Comparison of ENCODE assay signal across 14 mouse cellular contexts in the genomic region with DNA sequence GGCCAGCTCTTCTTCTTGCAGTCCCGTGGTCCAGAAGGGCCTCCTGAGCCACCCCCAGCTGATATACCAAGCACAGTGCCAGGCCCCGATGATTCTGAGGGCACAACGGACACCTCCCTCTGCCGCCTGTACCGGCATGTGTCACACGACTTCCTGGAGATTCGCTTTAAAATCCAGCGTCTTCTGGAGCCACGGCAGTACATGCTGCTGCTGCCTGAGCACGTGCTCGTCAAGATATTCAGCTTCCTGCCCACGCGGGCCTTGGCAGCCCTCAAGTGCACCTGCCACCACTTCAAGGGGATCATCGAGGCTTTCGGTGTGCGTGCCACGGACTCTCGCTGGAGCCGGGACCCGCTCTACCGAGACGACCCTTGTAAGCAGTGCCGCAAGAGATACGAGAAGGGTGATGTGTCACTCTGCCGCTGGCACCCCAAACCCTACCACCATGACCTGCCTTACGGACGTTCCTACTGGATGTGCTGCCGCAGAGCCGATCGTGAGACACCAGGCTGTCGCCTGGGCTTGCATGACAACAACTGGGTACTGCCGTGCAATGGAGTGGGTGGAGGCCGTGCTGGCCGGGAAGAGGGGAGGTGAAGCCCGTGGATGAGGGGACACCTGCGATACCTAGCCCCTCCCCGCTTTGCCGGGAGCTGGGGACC. TPM values are rescaled to one million over a fixed set of nuclear protein-coding genes. Genes with fewer than 3 reads are reported as not detected.
DNase-seq lines count a peak whose midpoint lies in the region; ATAC-seq and TF ChIP-seq lines count a peak whose summit lies in the region.
"Had no signal": no experiment of that assay in that cellular context is flagged by ENCODE, and none has a peak within 500 bp of the region (broad histone marks: within the 10 kb centered on the region; RNA-seq: fewer than 3 reads in every experiment).

No protein-coding gene starts in this region.

- no peak for TF ChIP-seq CTCF in E14TG2a.4 (conservative IDR thresholded peaks at IDR 0.05; ENCODE audit: low read length)

- DNase-seq in left cerebral cortex, postnatal 14 days (ENCODE audit: low spot score in 2 of 2) = peak; percentile 44 to 79
- no peak for DNase-seq in left cerebral cortex, postnatal 4 days
- no peak for DNase-seq in embryonic facial prominence, embryonic 11.5 days (ENCODE audit: low spot score)
- DNase-seq: liver, embryonic 13.5 days had no signal

- 0 out of 2 replicates have a peak, but pooled peaks have one; percentile 24 for ATAC-seq in forebrain, embryonic 15.5 days (replicated peaks)
- ATAC-seq in forebrain, embryonic 12.5 days (ENCODE audit: low FRiP score) = no peak
- 0 out of 2 replicates have a peak, but pooled peaks have one; percentile 10 for ATAC-seq in embryonic facial prominence, embryonic 11.5 days (replicated peaks; ENCODE audit: insufficient number of reproducible peaks, low FRiP score, low TSS enrichment, low read depth)
- no peak for ATAC-seq in megakaryocyte progenitor cell, adult 5-6 weeks (replicated peaks; ENCODE audit: poor library complexity)
- ATAC-seq in activated CD4-positive, CD25-positive, alpha-beta regulatory T cell, adult 4 months = no peak

- peaks cover 4% of the 10 kb centered on the region for H3K4me1 ChIP-seq in forebrain, embryonic 15.5 days
- peaks cover 3% of the 10 kb centered on the region for H3K4me1 ChIP-seq in forebrain, embryonic 12.5 days
- H3K4me1 ChIP-seq in E14TG2a.4 (replicated peaks; ENCODE audit: low read depth, low read length) = peaks cover 65% of the 10 kb centered on the region
- H3K4me1 ChIP-seq in embryonic facial prominence, embryonic 11.5 days (ENCODE audit: control insufficient read depth, insufficient read depth, low read length) = no peaks in the 10 kb centered on the region

- H3K27ac ChIP-seq in forebrain, embryonic 15.5 days (replicated peaks) = no peak overlapping the region
- H3K27ac ChIP-seq in forebrain, embryonic 12.5 days = no peak overlapping the region
- no peak overlapping the region for H3K27ac ChIP-seq in embryonic facial prominence, embryonic 11.5 days (replicated peaks; ENCODE audit: low read depth, low read length)
- H3K27ac ChIP-seq: kidney, postnatal 0 days; liver, embryonic 13.5 days; macrophage had no signal

- no peak overlapping the region for H3K4me2 ChIP-seq in forebrain, embryonic 15.5 days (replicated peaks)
- H3K4me2 ChIP-seq in forebrain, embryonic 12.5 days = no peak overlapping the region
- no peak overlapping the region for H3K4me2 ChIP-seq in embryonic facial prominence, embryonic 11.5 days (ENCODE audit: low read depth, low read length)
- H3K4me2 ChIP-seq: liver, embryonic 13.5 days had no signal

- intact Hi-C loops in left cerebral cortex, postnatal 14 days (cut with DNase I) = no loop called here
- intact Hi-C loops in left cerebral cortex, postnatal 4 days (cut with DNase I) = no loop called here

- peaks cover 56% of the 10 kb centered on the region for H3K36me3 ChIP-seq in forebrain, embryonic 15.5 days
- H3K36me3 ChIP-seq in forebrain, embryonic 12.5 days (replicated peaks) = peaks cover 58% of the 10 kb centered on the region
- H3K36me3 ChIP-seq in E14TG2a.4 (ENCODE audit: insufficient read depth, low read length) = peaks cover 59% of the 10 kb centered on the region
- H3K36me3 ChIP-seq in embryonic facial prominence, embryonic 11.5 days (replicated peaks; ENCODE audit: control insufficient read depth, insufficient read depth, low read depth, low read length) = peaks cover 7% of the 10 kb centered on the region

- H3K27me3 ChIP-seq in forebrain, embryonic 15.5 days = no peaks in the 10 kb centered on the region
- H3K27me3 ChIP-seq in forebrain, embryonic 12.5 days = no peaks in the 10 kb centered on the region
- no peaks in the 10 kb centered on the region for H3K27me3 ChIP-seq in E14TG2a.4 (ENCODE audit: insufficient read depth, low read length)
- H3K27me3 ChIP-seq in embryonic facial prominence, embryonic 11.5 days (ENCODE audit: control insufficient read depth, insufficient read depth, low read length) = no peaks in the 10 kb centered on the region
- H3K27me3 ChIP-seq: liver, embryonic 13.5 days had no signal

- WGBS in forebrain, embryonic 15.5 days = 92% methylated on average over 38 of the region's 38 CpGs
- 94% methylated on average over 38 of the region's 38 CpGs for WGBS in forebrain, embryonic 12.5 days
- 92% methylated on average over 38 of the region's 38 CpGs for WGBS in embryonic facial prominence, embryonic 11.5 days

- H3K4me3 ChIP-seq in forebrain, embryonic 15.5 days = no peak overlapping the region
- H3K4me3 ChIP-seq in forebrain, embryonic 12.5 days (replicated peaks) = no peak overlapping the region
- H3K4me3 ChIP-seq in E14TG2a.4 (replicated peaks; ENCODE audit: low read length) = peak overlapping the region; percentile 62
- no peak overlapping the region for H3K4me3 ChIP-seq in embryonic facial prominence, embryonic 11.5 days (ENCODE audit: low read depth, low read length)
- H3K4me3 ChIP-seq: liver, embryonic 13.5 days had no signal

- H3K9ac ChIP-seq in forebrain, embryonic 15.5 days (replicated peaks) = no peak overlapping the region
- no peak overlapping the region for H3K9ac ChIP-seq in forebrain, embryonic 12.5 days
- H3K9ac ChIP-seq in embryonic facial prominence, embryonic 11.5 days (replicated peaks; ENCODE audit: low read length) = no peak overlapping the region
- H3K9ac ChIP-seq: liver, embryonic 13.5 days had no signal

- H3K9me3 ChIP-seq in forebrain, embryonic 15.5 days = no peaks in the 10 kb centered on the region
- H3K9me3 ChIP-seq in forebrain, embryonic 12.5 days = no peaks in the 10 kb centered on the region
- no peaks in the 10 kb centered on the region for H3K9me3 ChIP-seq in E14TG2a.4 (ENCODE audit: low read length)
- no peaks in the 10 kb centered on the region for H3K9me3 ChIP-seq in embryonic facial prominence, embryonic 11.5 days (replicated peaks; ENCODE audit: control insufficient read depth, low read length)
- H3K9me3 ChIP-seq: liver, embryonic 13.5 days had no signal

RNA-seq across cellular contexts. Expression of a gene that starts 12.3 kb away (rescaled TPM):
- polyA plus RNA-seq in forebrain, embryonic 15.5 days (2015; fragmentation: Nextera tagmentation; extraction: Ambion mirVana) = 18.7 and 19.4 TPM in 2 replicates
- 14.4 and 14.7 TPM in 2 replicates for polyA plus RNA-seq in forebrain, embryonic 12.5 days (2016; fragmentation: Nextera tagmentation; extraction: Ambion mirVana)
- total RNA-seq in left cerebral cortex, postnatal 14 days (2021) = 10 to 100 TPM; 19.6 to 21.9 TPM
- total RNA-seq in left cerebral cortex, postnatal 4 days (2021) = 10 to 100 TPM; 17.6 to 19.9 TPM
- polyA plus RNA-seq in embryonic facial prominence, embryonic 11.5 days (2014; fragmentation: Nextera tagmentation; extraction: Ambion mirVana) = 9.4 and 9.7 TPM in 2 replicates
- 6.5 and 6.9 TPM in 2 replicates for total RNA-seq in megakaryocyte progenitor cell, adult 5-6 weeks (2015)
- 3.4 and 5.6 TPM in 2 replicates for total RNA-seq in megakaryocyte progenitor cell, adult 5-6 weeks (2017)
- 10 to 100 TPM in 1 of 2 experiments, 1 to 10 TPM in 1; 8.9 to 11.6 TPM for polyA plus RNA-seq in activated CD4-positive, CD25-positive, alpha-beta regulatory T cell, adult 4 months (2017; shearing (Covaris generic))

RNA-seq across cellular contexts. Expression of a gene that starts 12.7 kb away (rescaled TPM):
- 135 and 143 TPM in 2 replicates for polyA plus RNA-seq in forebrain, embryonic 15.5 days (2015; fragmentation: Nextera tagmentation; extraction: Ambion mirVana)
- polyA plus RNA-seq in forebrain, embryonic 12.5 days (2016; fragmentation: Nextera tagmentation; extraction: Ambion mirVana) = 148 and 153 TPM in 2 replicates
- total RNA-seq in left cerebral cortex, postnatal 14 days (2021) = 10 to 100 TPM; 84.3 to 88.7 TPM
- 100 to 1,000 TPM; 126 to 130 TPM for total RNA-seq in left cerebral cortex, postnatal 4 days (2021)
- polyA plus RNA-seq in embryonic facial prominence, embryonic 11.5 days (2014; fragmentation: Nextera tagmentation; extraction: Ambion mirVana) = 157 and 171 TPM in 2 replicates
- 106 and 117 TPM in 2 replicates for total RNA-seq in megakaryocyte progenitor cell, adult 5-6 weeks (2015)
- 78.6 and 83.9 TPM in 2 replicates for total RNA-seq in megakaryocyte progenitor cell, adult 5-6 weeks (2017)
- 10 to 100 TPM; 85.2 to 96.5 TPM for polyA plus RNA-seq in activated CD4-positive, CD25-positive, alpha-beta regulatory T cell, adult 4 months (2017; shearing (Covaris generic))

RNA-seq across cellular contexts. Expression of a gene that starts 17.1 kb away (rescaled TPM):
- polyA plus RNA-seq in forebrain, embryonic 15.5 days (2015; fragmentation: Nextera tagmentation; extraction: Ambion mirVana) = 23.4 and 25.4 TPM in 2 replicates
- 18.4 and 23.1 TPM in 2 replicates for polyA plus RNA-seq in forebrain, embryonic 12.5 days (2016; fragmentation: Nextera tagmentation; extraction: Ambion mirVana)
- total RNA-seq in left cerebral cortex, postnatal 14 days (2021) = 10 to 100 TPM; 11.5 to 12.6 TPM
- total RNA-seq in left cerebral cortex, postnatal 4 days (2021) = 10 to 100 TPM; 17.7 to 18.9 TPM
- 7.4 and 7.7 TPM in 2 replicates for polyA plus RNA-seq in embryonic facial prominence, embryonic 11.5 days (2014; fragmentation: Nextera tagmentation; extraction: Ambion mirVana)
- 2.0 and 2.1 TPM in 2 replicates for total RNA-seq in megakaryocyte progenitor cell, adult 5-6 weeks (2015)
- 4.2 and 5.0 TPM in 2 replicates for total RNA-seq in megakaryocyte progenitor cell, adult 5-6 weeks (2017)
- 10 to 100 TPM; 17.1 to 17.7 TPM for polyA plus RNA-seq in activated CD4-positive, CD25-positive, alpha-beta regulatory T cell, adult 4 months (2017; shearing (Covaris generic))

RNA-seq across cellular contexts. Expression of a gene that starts 18.6 kb away (rescaled TPM):
- 3.6 and 3.8 TPM in 2 replicates for polyA plus RNA-seq in forebrain, embryonic 15.5 days (2015; fragmentation: Nextera tagmentation; extraction: Ambion mirVana)
- polyA plus RNA-seq in forebrain, embryonic 12.5 days (2016; fragmentation: Nextera tagmentation; extraction: Ambion mirVana) = 1.1 and 1.8 TPM in 2 replicates
- under 1 TPM; 0.48 to 0.76 TPM for total RNA-seq in left cerebral cortex, postnatal 14 days (2021)
- total RNA-seq in left cerebral cortex, postnatal 4 days (2021) = 10 to 100 TPM in 1 of 2 experiments, 1 to 10 TPM in 1; 9.4 to 11.0 TPM
- polyA plus RNA-seq in embryonic facial prominence, embryonic 11.5 days (2014; fragmentation: Nextera tagmentation; extraction: Ambion mirVana) = 2.4 TPM in 2 replicates
- total RNA-seq in megakaryocyte progenitor cell, adult 5-6 weeks (2015) = 0.24 and 0.57 TPM in 2 replicates
- 0.03 and 0.42 TPM in 2 replicates for total RNA-seq in megakaryocyte progenitor cell, adult 5-6 weeks (2017)
- not detected for polyA plus RNA-seq in activated CD4-positive, CD25-positive, alpha-beta regulatory T cell, adult 4 months (2017; shearing (Covaris generic))
- total RNA-seq: heart, adult 8-10 months; heart, postnatal 25 days; MEL had no signal
- polyA plus RNA-seq: macrophage had no signal

RNA-seq across cellular contexts. Expression of a gene that starts 29.1 kb away (rescaled TPM):
- polyA plus RNA-seq in forebrain, embryonic 15.5 days (2015; fragmentation: Nextera tagmentation; extraction: Ambion mirVana) = 18.1 and 20.0 TPM in 2 replicates
- 1.1 and 1.3 TPM in 2 replicates for polyA plus RNA-seq in forebrain, embryonic 12.5 days (2016; fragmentation: Nextera tagmentation; extraction: Ambion mirVana)
- total RNA-seq in left cerebral cortex, postnatal 14 days (2021) = 1 to 10 TPM; 1.6 to 2.8 TPM
- 10 to 100 TPM; 22.7 to 25.8 TPM for total RNA-seq in left cerebral cortex, postnatal 4 days (2021)
- polyA plus RNA-seq in embryonic facial prominence, embryonic 11.5 days (2014; fragmentation: Nextera tagmentation; extraction: Ambion mirVana) = 0.15 and 0.77 TPM in 2 replicates
- total RNA-seq in megakaryocyte progenitor cell, adult 5-6 weeks (2015) = not detected in 2 replicates
- not detected in 2 replicates for total RNA-seq in megakaryocyte progenitor cell, adult 5-6 weeks (2017)
- polyA plus RNA-seq in activated CD4-positive, CD25-positive, alpha-beta regulatory T cell, adult 4 months (2017; shearing (Covaris generic)) = not detected
- polyA plus RNA-seq: macrophage had no signal

Comparison
In these comparisons a context has a peak if more than half of its experiments do, and no peak if none do; other contexts are left out.
1. ATAC-seq: peak in forebrain, embryonic 15.5 days (single experiment) and embryonic facial prominence, embryonic 11.5 days (single experiment); none in forebrain, embryonic 12.5 days (single experiment), megakaryocyte progenitor cell, adult 5-6 weeks (single experiment) and activated CD4-positive, CD25-positive, alpha-beta regulatory T cell, adult 4 months (single experiment).
2. DNase-seq: peak in left cerebral cortex, postnatal 14 days (2 of 2); none in left cerebral cortex, postnatal 4 days (single experiment) and embryonic facial prominence, embryonic 11.5 days (single experiment).